Mouse (Mus musculus) forebrain, embryonic 10.5 days (tissue): Measurements from ENCODE around the gene Bpifb9b. TPM values are rescaled to one million over a fixed set of nuclear protein-coding genes. Genes with fewer than 3 reads are reported as not detected.
A peak's percentile ranks its signal among the peaks of the same experiment; 100 is the strongest.
"Not testable (repeated sequence)": the region's sequence is repeated elsewhere in the genome, so short reads cannot be mapped to it uniquely, and the experiment has no call there.

Experiments
- DNase-seq: peaks from one replicate; pipeline ENCODE4 v3.0.0-alpha.2; 2017; ENCODE audit warnings: low spot score; ENCODE audit errors: extremely low spot score
- H3K27ac ChIP-seq: fragments of 300-500 bp; sonication (generic); 2 replicates; pipeline ENCODE4 v1.5.1; 2016; ENCODE audit warnings: mild to moderate bottlenecking
- H3K27me3 ChIP-seq: fragments of 300-500 bp; sonication (generic); 2 replicates; pipeline ENCODE4 v1.6.1; 2016; ENCODE audit warnings: mild to moderate bottlenecking; ENCODE audit not compliant: poor library complexity, severe bottlenecking
- H3K36me3 ChIP-seq: fragments of 300-500 bp; sonication (generic); replicated peaks from 2 replicates; pipeline ENCODE4 v1.6.1; 2016; ENCODE audit warnings: mild to moderate bottlenecking, moderate library complexity
- H3K4me1 ChIP-seq: fragments of 300-500 bp; sonication (generic); 2 replicates; pipeline ENCODE4 v1.6.1; 2016
- H3K4me3 ChIP-seq: fragments of 300-500 bp; sonication (generic); 2 replicates; pipeline ENCODE4 v1.5.1; 2016; ENCODE audit warnings: mild to moderate bottlenecking, moderate library complexity
- H3K9me3 ChIP-seq: fragments of 300-500 bp; sonication (generic); 2 replicates; pipeline ENCODE4 v1.6.1; 2016; ENCODE audit warnings: mild to moderate bottlenecking, moderate library complexity
- WGBS: fragments of 180-500 bp; shearing (Covaris S2); methylation state at CpG from one replicate; pipeline ENCODE4 v1.1.7; 2016; 5-methylcytosine and 5-hydroxymethylcytosine counted together
- polyA plus RNA-seq: library from polyadenylated mRNA; unstranded; fragments of >200 nt; fragmentation: Nextera tagmentation; extraction: Ambion mirVana; gene quantifications from 2 replicates; pipeline ENCODE4 v1.2.1, GENCODE M21; 2016

The Bpifb9b gene
- not detected in 2 replicates for polyA plus RNA-seq

- H3K9me3 ChIP-seq, H3K4me3 ChIP-seq, H3K27ac ChIP-seq, H3K36me3 ChIP-seq, H3K27me3 ChIP-seq, H3K4me1 ChIP-seq, DNase-seq: not testable (repeated sequence)
- 87% methylated on average over 4 of the region's 4 CpGs for WGBS
Observed at GRCm38 (mm10) chr2:154306927-154307326, at the start of gene Bpifb9b. Bpifb9b (plus strand) TSS chr2:154307227.

GRCm38 (mm10) chr2:154257554-154257953 lies 49.5 kb upstream of the Bpifb9b start, which contains the start of gene Bpifb9a:
Bpifb9a (plus strand) TSS chr2:154257854.
- DNase-seq, H3K27ac ChIP-seq, H3K9me3 ChIP-seq, H3K4me3 ChIP-seq, H3K36me3 ChIP-seq, H3K4me1 ChIP-seq, H3K27me3 ChIP-seq: not testable (repeated sequence)
- 89% methylated on average over 5 of the region's 5 CpGs for WGBS

- not testable (repeated sequence) for H3K4me3 ChIP-seq, H3K9me3 ChIP-seq, DNase-seq, H3K27me3 ChIP-seq, H3K27ac ChIP-seq, H3K4me1 ChIP-seq, H3K36me3 ChIP-seq
- WGBS = 85% methylated on average over 3 of the region's 3 CpGs
Observed at GRCm38 (mm10) chr2:154264397-154264796, 42.6 kb upstream of the Bpifb9b start.

- not testable (repeated sequence) for H3K27ac ChIP-seq, H3K9me3 ChIP-seq, H3K36me3 ChIP-seq, DNase-seq, H3K4me1 ChIP-seq, H3K4me3 ChIP-seq, H3K27me3 ChIP-seq
- 90% methylated on average over 3 of the region's 3 CpGs for WGBS
Observed at GRCm38 (mm10) chr2:154291866-154292265, 15.2 kb upstream of the Bpifb9b start.

GRCm38 (mm10) chr2:154292833-154293232 lies 14.2 kb upstream of the Bpifb9b start:
- WGBS = 85% methylated on average over 1 of the region's 1 CpGs
- H3K27ac ChIP-seq = no peak overlapping the region
- no peaks in the 10 kb centered on the region for H3K9me3 ChIP-seq
- H3K27me3 ChIP-seq = no peaks in the 10 kb centered on the region
- H3K4me3 ChIP-seq = no peak overlapping the region
- DNase-seq = no peak
- no peaks in the 10 kb centered on the region for H3K4me1 ChIP-seq
- H3K36me3 ChIP-seq = no peaks in the 10 kb centered on the region

GRCm38 (mm10) chr2:154294746-154295145 lies 12.3 kb upstream of the Bpifb9b start:
- not testable (repeated sequence) for H3K9me3 ChIP-seq, H3K27ac ChIP-seq, H3K4me3 ChIP-seq, H3K4me1 ChIP-seq, H3K27me3 ChIP-seq, H3K36me3 ChIP-seq
- 3% methylated on average over 10 of the region's 10 CpGs for whole genome bisulfite sequencing
- DNase-seq = peak; percentile 61

- H3K27ac ChIP-seq = no peak overlapping the region
- H3K4me3 ChIP-seq = no peak overlapping the region
- H3K27me3 ChIP-seq = no peaks in the 10 kb centered on the region
- WGBS = 0% methylated on average over 1 of the region's 1 CpGs
- peak; percentile 73 for DNase-seq
- H3K4me1 ChIP-seq = no peaks in the 10 kb centered on the region
- H3K9me3 ChIP-seq = no peaks in the 10 kb centered on the region
- no peaks in the 10 kb centered on the region for H3K36me3 ChIP-seq
Observed at GRCm38 (mm10) chr2:154300496-154300895, 6.5 kb upstream of the Bpifb9b start.

GRCm38 (mm10) chr2:154301763-154302162 lies 5.3 kb upstream of the Bpifb9b start:
- DNase-seq = no peak
- no peak overlapping the region for H3K27ac ChIP-seq
- H3K9me3 ChIP-seq = no peaks in the 10 kb centered on the region
- H3K4me3 ChIP-seq = no peak overlapping the region
- no peaks in the 10 kb centered on the region for H3K4me1 ChIP-seq
- 84% methylated on average over 3 of the region's 3 CpGs for WGBS
- no peaks in the 10 kb centered on the region for H3K36me3 ChIP-seq
- H3K27me3 ChIP-seq = no peaks in the 10 kb centered on the region

- 85% methylated on average over 1 of the region's 3 CpGs for WGBS
Observed at GRCm38 (mm10) chr2:154304604-154305003, 2.4 kb upstream of the Bpifb9b start.

GRCm38 (mm10) chr2:154313771-154314170 lies 6.7 kb downstream of the Bpifb9b start:
- not testable (repeated sequence) for H3K4me3 ChIP-seq, H3K36me3 ChIP-seq, H3K9me3 ChIP-seq, DNase-seq, H3K27ac ChIP-seq, H3K4me1 ChIP-seq, H3K27me3 ChIP-seq
- 84% methylated on average over 5 of the region's 5 CpGs for WGBS

More at GRCm38 (mm10) chr2:154304604-154305003, 2.4 kb upstream of the Bpifb9b start:
- H3K27ac ChIP-seq, H3K4me1 ChIP-seq, H3K9me3 ChIP-seq, H3K4me3 ChIP-seq, DNase-seq, H3K36me3 ChIP-seq, H3K27me3 ChIP-seq: not testable (repeated sequence)

GRCm38 (mm10) chr2:154326852-154327251 lies 19.8 kb downstream of the Bpifb9b start:
- H3K4me3 ChIP-seq = no peak overlapping the region
- no peaks in the 10 kb centered on the region for H3K36me3 ChIP-seq
- no peak for DNase-seq
- H3K27me3 ChIP-seq = no peaks in the 10 kb centered on the region
- 80% methylated on average over 3 of the region's 3 CpGs for WGBS
- no peaks in the 10 kb centered on the region for H3K9me3 ChIP-seq
- no peak overlapping the region for H3K27ac ChIP-seq
- H3K4me1 ChIP-seq = no peaks in the 10 kb centered on the region

GRCm38 (mm10) chr2:154335572-154335971 lies 28.5 kb downstream of the Bpifb9b start:
- WGBS = 86% methylated on average over 4 of the region's 4 CpGs

GRCm38 (mm10) chr2:154338161-154338560 lies 31.1 kb downstream of the Bpifb9b start:
- no peak for DNase-seq
- 77% methylated on average over 1 of the region's 1 CpGs for WGBS
- no peaks in the 10 kb centered on the region for H3K9me3 ChIP-seq
- H3K27me3 ChIP-seq = no peaks in the 10 kb centered on the region
- H3K36me3 ChIP-seq = peaks cover 26% of the 10 kb centered on the region
- H3K4me3 ChIP-seq = no peak overlapping the region
- H3K4me1 ChIP-seq = no peaks in the 10 kb centered on the region
- H3K27ac ChIP-seq = no peak overlapping the region

More at GRCm38 (mm10) chr2:154335572-154335971, 28.5 kb downstream of the Bpifb9b start:
- Histone ChIP-seq H3K27ac (no peak overlapping the region), H3K27me3 (no peaks in the 10 kb centered on the region), H3K4me1 (no peaks in the 10 kb centered on the region), H3K4me3 (no peak overlapping the region), H3K9me3 (no peaks in the 10 kb centered on the region), H3K36me3 (peaks cover 8% of the 10 kb centered on the region)
- no peak for DNase-seq

GRCm38 (mm10) chr2:154339356-154339755 lies 32.3 kb downstream of the Bpifb9b start:
- Histone ChIP-seq H3K27ac (no peak overlapping the region), H3K27me3 (no peaks in the 10 kb centered on the region), H3K36me3 (peaks cover 26% of the 10 kb centered on the region), H3K4me3 (no peak overlapping the region), H3K4me1 (no peaks in the 10 kb centered on the region), H3K9me3 (no peaks in the 10 kb centered on the region)
- DNase-seq = no peak
- WGBS = 76% methylated on average over 2 of the region's 2 CpGs
